Mouse (Mus musculus) intestine, embryonic 14.5 days (tissue): ENCODE measurements at regions not wholly inside any gene's neighbourhood (a gene's known extent, or its start where the extent isn't known, plus 50 kb on each side); places are given as distances from the start of the nearest gene placed in this dataset.

ENCODE experiments used
- ATAC-seq: fragments of 200-750 bp; cut with Nextera tagmentation; replicated peaks from 2 replicates; pipeline ENCODE4 v1.8.0; 2017; ENCODE audit warnings: low read depth, moderate number of reproducible peaks, moderate TSS enrichment, moderate library complexity; ENCODE audit not compliant: low FRiP score, low TSS enrichment
- DNase-seq: peaks from one replicate; pipeline ENCODE4 v3.0.0-alpha.2; 2018; ENCODE audit warnings: low spot score
- H3K27ac ChIP-seq: fragments of 300-500 bp; sonication (generic); 2 replicates; pipeline ENCODE4 v1.5.1; 2014; ENCODE audit warnings: low read depth, mild to moderate bottlenecking, control low read depth
- H3K27me3 ChIP-seq: fragments of 300-500 bp; sonication (generic); replicated peaks from 2 replicates; pipeline ENCODE4 v1.6.1; 2014; ENCODE audit warnings: low read length, control low read depth; ENCODE audit not compliant: control insufficient read depth, insufficient read depth
- H3K36me3 ChIP-seq: fragments of 300-500 bp; sonication (generic); 2 replicates; pipeline ENCODE4 v1.6.1; 2014; ENCODE audit warnings: low read length, control low read depth; ENCODE audit not compliant: control insufficient read depth, insufficient read depth
- H3K4me1 ChIP-seq: fragments of 300-500 bp; sonication (generic); replicated peaks from 2 replicates; pipeline ENCODE4 v1.6.1; 2014; ENCODE audit warnings: low read length, control low read depth, mixed read lengths; ENCODE audit not compliant: control insufficient read depth, insufficient read depth
- H3K4me2 ChIP-seq: fragments of 300-500 bp; sonication (generic); 2 replicates; pipeline ENCODE4 v1.6.1; 2014; ENCODE audit warnings: low read length
- H3K4me3 ChIP-seq: fragments of 300-500 bp; sonication (generic); 2 replicates; pipeline ENCODE4 v1.5.1; 2014; ENCODE audit warnings: low read depth, low read length, control low read depth, mixed read lengths
- H3K9ac ChIP-seq: fragments of 300-500 bp; sonication (generic); 2 replicates; pipeline ENCODE4 v1.6.1; 2014; ENCODE audit warnings: mild to moderate bottlenecking, low read length
- H3K9me3 ChIP-seq: fragments of 300-500 bp; sonication (generic); 2 replicates; pipeline ENCODE4 v1.6.1; 2016; ENCODE audit warnings: low read length, control low read depth; ENCODE audit not compliant: control insufficient read depth
- WGBS: fragments of 180-500 bp; shearing (Covaris S2); extraction: QIAGEN DNeasy Blood & Tissue Kit; methylation state at CpG from one replicate; pipeline ENCODE4 v1.1.7; 2014; 5-methylcytosine and 5-hydroxymethylcytosine counted together

GRCm38 (mm10) chr13:31458883-31459282 lies 97.1 kb upstream of the Foxq1 start:
- DNase-seq (no peak), ATAC-seq (no peak)
- Histone ChIP-seq H3K27me3 (no peaks in the 10 kb centered on the region), H3K4me2 (no peak overlapping the region), H3K4me3 (no peak overlapping the region), H3K4me1 (no peaks in the 10 kb centered on the region), H3K9ac (no peak overlapping the region), H3K36me3 (no peaks in the 10 kb centered on the region), H3K9me3 (no peaks in the 10 kb centered on the region), H3K27ac (no peak overlapping the region)
- WGBS = 60% methylated on average over 2 of the region's 2 CpGs

DNA sequence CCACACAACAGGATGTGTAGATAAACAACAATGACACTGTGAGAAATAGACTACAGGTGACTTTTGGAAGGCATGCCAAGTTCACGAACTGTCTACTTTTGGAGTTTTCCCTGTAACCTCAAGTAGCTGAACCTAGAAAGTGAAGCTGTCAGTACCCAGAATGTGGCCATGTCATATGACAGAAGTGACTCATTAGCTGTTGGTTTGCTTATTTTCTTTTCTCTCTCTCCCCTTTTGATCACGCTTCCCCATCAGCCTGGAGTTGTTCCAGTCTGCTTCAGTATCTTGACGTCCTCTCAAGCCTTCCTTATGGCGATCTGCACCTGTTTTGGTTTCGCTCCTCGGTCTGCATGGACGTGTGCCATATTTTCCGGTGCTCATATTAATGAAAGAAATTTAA lies 90.8 kb upstream of the Foxq1 start:
- no peak for DNase-seq
- no peaks in the 10 kb centered on the region for H3K36me3 ChIP-seq
- no peak overlapping the region for H3K4me3 ChIP-seq
- H3K4me2 ChIP-seq = no peak overlapping the region
- 86% methylated on average over 8 of the region's 8 CpGs for WGBS
- H3K9ac ChIP-seq = no peak overlapping the region
- no peak overlapping the region for H3K27ac ChIP-seq
- H3K27me3 ChIP-seq = no peaks in the 10 kb centered on the region
- ATAC-seq = no peak
- no peaks in the 10 kb centered on the region for H3K4me1 ChIP-seq
- no peaks in the 10 kb centered on the region for H3K9me3 ChIP-seq

- ATAC-seq (no peak), DNase-seq (no peak)
- H3K9me3 ChIP-seq = no peaks in the 10 kb centered on the region
- H3K4me2 ChIP-seq = no peak overlapping the region
- no peak overlapping the region for H3K27ac ChIP-seq
- H3K4me1 ChIP-seq = no peaks in the 10 kb centered on the region
- H3K9ac ChIP-seq = no peak overlapping the region
- H3K36me3 ChIP-seq = no peaks in the 10 kb centered on the region
- 76% methylated on average over 4 of the region's 4 CpGs for WGBS
- H3K4me3 ChIP-seq = no peak overlapping the region
- no peaks in the 10 kb centered on the region for H3K27me3 ChIP-seq
Observed at GRCm38 (mm10) chr13:31465711-31466110, 90.2 kb upstream of the Foxq1 start.

GRCm38 (mm10) chr13:31468131-31468530 lies 87.8 kb upstream of the Foxq1 start:
- DNase-seq (no peak), ATAC-seq (no peak)
- Histone ChIP-seq H3K27me3 (no peaks in the 10 kb centered on the region), H3K9me3 (no peaks in the 10 kb centered on the region), H3K9ac (no peak overlapping the region), H3K4me3 (no peak overlapping the region), H3K27ac (no peak overlapping the region), H3K36me3 (no peaks in the 10 kb centered on the region), H3K4me2 (no peak overlapping the region), H3K4me1 (no peaks in the 10 kb centered on the region)
- WGBS = 86% methylated on average over 3 of the region's 3 CpGs

- no peaks in the 10 kb centered on the region for H3K36me3 ChIP-seq
- ATAC-seq (no peak), DNase-seq (no peak)
Observed at GRCm38 (mm10) chr13:31468983-31469382, 87.0 kb upstream of the Foxq1 start.

DNA sequence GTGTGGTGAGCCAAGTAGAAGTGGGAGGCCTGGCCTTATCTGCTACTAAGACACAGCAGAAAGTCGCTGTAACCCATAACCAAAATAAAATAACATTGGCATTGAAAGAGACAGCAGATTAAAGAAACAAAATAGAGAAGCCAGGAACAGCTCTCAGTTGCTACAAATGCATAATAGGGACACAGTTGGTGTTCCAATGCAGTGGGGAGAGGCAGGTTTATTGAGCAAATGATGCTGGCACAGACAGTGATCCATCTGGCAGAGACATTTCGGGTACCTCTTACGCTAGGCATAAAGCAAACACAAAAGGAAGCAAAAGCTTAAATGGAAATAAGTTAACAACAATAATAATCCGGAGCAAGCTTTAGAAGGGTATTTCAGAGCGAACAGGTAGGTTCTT lies 83.6 kb upstream of the Foxq1 start:
- Histone ChIP-seq H3K9me3 (no peaks in the 10 kb centered on the region), H3K36me3 (no peaks in the 10 kb centered on the region), H3K9ac (no peak overlapping the region), H3K27ac (no peak overlapping the region), H3K4me2 (no peak overlapping the region), H3K4me3 (no peak overlapping the region), H3K27me3 (no peaks in the 10 kb centered on the region), H3K4me1 (no peaks in the 10 kb centered on the region)
- WGBS = 87% methylated on average over 5 of the region's 5 CpGs
- DNase-seq = no peak
- no peak for ATAC-seq

More at GRCm38 (mm10) chr13:31468983-31469382, 87.0 kb upstream of the Foxq1 start:
- Histone ChIP-seq H3K9me3 (no peaks in the 10 kb centered on the region), H3K4me3 (no peak overlapping the region), H3K4me2 (no peak overlapping the region), H3K9ac (no peak overlapping the region), H3K27me3 (no peaks in the 10 kb centered on the region), H3K4me1 (no peaks in the 10 kb centered on the region), H3K27ac (no peak overlapping the region)
- 78% methylated on average over 3 of the region's 3 CpGs for WGBS

DNA sequence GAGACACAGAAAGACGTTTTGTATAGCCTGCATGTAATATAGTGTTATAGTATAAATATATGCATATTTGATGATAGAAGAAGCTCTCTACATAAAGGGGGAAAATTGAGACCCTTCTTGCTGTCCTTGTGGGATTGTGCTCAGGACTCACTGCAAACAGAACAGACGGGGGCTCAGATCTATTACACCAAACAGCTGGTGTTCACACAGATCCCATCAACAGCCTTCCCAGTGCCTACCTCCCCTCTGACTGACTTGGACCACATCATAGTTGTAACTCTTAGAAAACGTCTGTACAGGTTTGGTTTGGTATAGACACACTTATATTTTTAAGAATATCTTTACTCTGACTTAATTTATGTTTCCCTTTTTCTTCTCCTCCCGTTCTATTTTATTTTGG lies 83.1 kb upstream of the Foxq1 start:
- no peaks in the 10 kb centered on the region for H3K27me3 ChIP-seq
- H3K4me1 ChIP-seq = no peaks in the 10 kb centered on the region
- H3K4me2 ChIP-seq = no peak overlapping the region
- no peak overlapping the region for H3K27ac ChIP-seq
- no peak overlapping the region for H3K9ac ChIP-seq
- no peaks in the 10 kb centered on the region for H3K36me3 ChIP-seq
- ATAC-seq (no peak), DNase-seq (no peak)
- 69% methylated on average over 4 of the region's 4 CpGs for WGBS
- no peaks in the 10 kb centered on the region for H3K9me3 ChIP-seq
- H3K4me3 ChIP-seq = no peak overlapping the region

GRCm38 (mm10) chr13:31473275-31473674 lies 82.7 kb upstream of the Foxq1 start:
- H3K4me1 ChIP-seq = no peaks in the 10 kb centered on the region
- H3K4me3 ChIP-seq = no peak overlapping the region
- H3K9ac ChIP-seq = no peak overlapping the region
- DNase-seq (no peak), ATAC-seq (no peak)
- no peak overlapping the region for H3K27ac ChIP-seq
- 91% methylated on average over 1 of the region's 1 CpGs for WGBS
- no peaks in the 10 kb centered on the region for H3K27me3 ChIP-seq
- no peaks in the 10 kb centered on the region for H3K9me3 ChIP-seq
- no peak overlapping the region for H3K4me2 ChIP-seq
- H3K36me3 ChIP-seq = no peaks in the 10 kb centered on the region

DNA sequence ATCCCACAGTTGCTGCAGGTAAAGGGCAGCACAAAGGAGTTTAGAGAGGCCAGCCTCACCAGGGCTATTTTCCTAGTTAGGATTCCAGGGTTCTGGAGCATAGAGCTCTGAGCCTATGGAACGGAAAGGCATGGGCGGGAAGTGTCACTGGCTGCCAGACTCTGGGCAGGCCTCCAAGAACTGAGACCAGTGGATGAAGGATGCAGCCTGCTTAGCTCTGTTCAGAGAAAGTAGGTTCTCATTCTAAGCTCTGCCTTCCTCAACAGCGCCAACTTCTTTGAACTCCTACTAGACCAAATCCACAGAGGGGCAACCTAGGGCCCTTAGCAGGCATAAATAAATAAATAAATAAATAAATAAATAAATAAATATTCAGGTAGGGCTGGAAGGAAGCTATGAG lies 80.1 kb upstream of the Foxq1 start:
- H3K4me1 ChIP-seq = no peaks in the 10 kb centered on the region
- DNase-seq = no peak
- no peak overlapping the region for H3K4me2 ChIP-seq
- no peaks in the 10 kb centered on the region for H3K9me3 ChIP-seq
- no peak overlapping the region for H3K9ac ChIP-seq
- no peak for ATAC-seq
- no peaks in the 10 kb centered on the region for H3K36me3 ChIP-seq
- no peaks in the 10 kb centered on the region for H3K27me3 ChIP-seq
- no peak overlapping the region for H3K4me3 ChIP-seq
- no peak overlapping the region for H3K27ac ChIP-seq
- WGBS = 52% methylated on average over 3 of the region's 3 CpGs
